Mouse (Mus musculus) hematopoietic stem cell, adult 5-6 weeks (primary cell): ENCODE results near the gene Bcorl1. TPM values are rescaled to one million over a fixed set of nuclear protein-coding genes. Genes with fewer than 3 reads are reported as not detected.
"Not testable (repeated sequence)": the region's sequence is repeated elsewhere in the genome, so short reads cannot be mapped to it uniquely, and the experiment has no call there.

Source experiments
- ATAC-seq, 2 experiments: fragments of 125-278 bp in 1 of 2; replicated peaks in 1 of 2; 2 replicates each; pipeline ENCODE4 v1.8.0; 2016 to 2017; ENCODE audit warnings: inconsistent platforms in 2 of 2, mild to moderate bottlenecking in 2 of 2, moderate number of reproducible peaks in 2 of 2, low read depth in 1 of 2, moderate TSS enrichment in 1 of 2; ENCODE audit not compliant: low FRiP score in 2 of 2, poor library complexity in 2 of 2, severe bottlenecking in 2 of 2, insufficient read depth in 1 of 2, low TSS enrichment in 1 of 2
- total RNA-seq: library from RNA; stranded (forward); fragments of 172-1452, 232-1000 nt; gene quantifications from 2 replicates; pipeline ENCODE4 v1.2.3, GENCODE M21; 2017

The Bcorl1 gene
- total RNA-seq, 1 experiment from 2014 or later = 9.6 TPM

DNA sequence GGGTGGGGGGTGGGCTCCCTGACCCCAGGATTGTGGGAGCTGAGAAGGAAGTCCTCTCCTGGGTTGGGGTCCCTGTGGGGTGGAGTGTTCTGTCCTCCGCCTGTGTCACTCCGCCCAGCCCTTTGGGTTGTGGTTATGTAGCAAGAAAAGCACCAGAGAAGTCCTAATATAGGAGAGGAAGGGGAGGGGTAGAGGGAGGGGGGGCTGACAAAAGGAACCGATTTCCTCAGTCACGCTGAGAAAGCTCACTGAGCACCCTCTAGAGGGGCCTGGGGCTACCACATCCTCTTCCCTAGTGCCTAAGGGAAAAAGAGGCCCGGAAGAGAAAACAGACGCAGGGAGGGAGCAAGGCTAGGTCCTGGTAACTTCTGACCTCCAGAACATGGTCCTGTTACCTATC lies 88.4 kb downstream of the Bcorl1 start:
- peak; percentile 18; a peak in 3 of 4 replicates for ATAC-seq

DNA sequence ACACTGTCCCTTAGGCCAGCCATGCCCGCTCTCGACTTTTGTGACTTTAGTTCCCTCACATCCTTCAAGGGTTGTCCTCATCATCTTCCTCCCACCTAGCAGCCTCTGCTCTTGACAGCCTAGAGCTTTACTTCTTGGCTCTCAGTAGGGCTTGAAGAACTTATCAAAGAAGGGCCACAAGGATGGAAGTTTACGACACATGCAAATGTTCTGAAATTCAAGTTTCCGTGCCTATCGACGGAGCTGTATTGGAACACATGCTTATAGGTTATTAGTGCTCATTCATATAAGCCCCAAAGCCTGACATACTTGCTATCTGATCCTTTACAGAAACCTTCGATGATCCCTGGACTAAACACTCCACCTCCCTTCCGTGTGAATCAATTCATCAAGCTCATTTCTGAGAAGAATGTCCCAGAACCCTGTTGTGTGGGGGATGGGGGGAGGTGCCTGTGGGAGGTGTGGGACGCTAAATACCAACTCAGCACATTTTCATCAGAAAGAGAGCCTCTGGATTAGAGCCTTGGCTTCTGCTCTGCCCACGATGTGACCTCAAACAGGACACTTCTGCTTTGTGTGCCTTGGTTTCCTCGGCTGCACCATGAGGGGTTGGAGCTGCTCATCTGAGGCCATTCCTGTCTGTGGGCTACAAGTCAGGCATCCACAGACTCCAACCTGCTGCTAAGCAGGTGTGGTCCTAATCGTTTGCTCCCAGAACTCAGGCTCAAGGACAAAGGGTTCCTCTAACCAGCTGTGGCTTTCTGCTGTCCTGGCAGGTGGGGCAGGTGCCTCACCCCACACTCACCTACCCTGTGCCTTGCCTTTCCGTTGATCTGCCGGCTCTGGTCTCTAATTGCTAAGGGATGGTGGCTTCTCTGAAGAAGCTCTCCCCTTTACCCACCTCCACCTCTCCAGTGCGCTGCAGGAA lies 91.7 kb downstream of the Bcorl1 start:
- ATAC-seq = 0 out of 4 replicates have a peak, but pooled peaks of 1 of the 2 experiments have one; percentile 3

DNA sequence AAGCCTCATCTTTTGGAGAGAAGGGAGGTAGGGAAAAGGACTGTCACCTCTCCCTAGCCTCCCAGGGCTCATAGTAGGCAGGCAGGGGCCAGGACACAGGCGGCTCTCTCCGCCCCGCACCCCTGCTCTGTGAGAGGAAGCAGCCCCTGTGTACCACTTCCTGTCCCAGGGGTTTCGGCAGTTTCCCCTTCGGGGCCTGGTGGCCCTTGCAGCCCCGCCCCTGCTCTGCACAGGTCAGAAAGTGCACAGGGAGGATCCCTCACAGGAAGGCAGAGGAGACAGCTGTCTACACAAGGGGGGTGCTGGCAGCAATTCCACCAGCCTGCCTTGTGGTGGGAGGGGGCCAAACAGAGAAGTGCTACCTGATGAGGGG lies 92.4 kb downstream of the Bcorl1 start:
- peak; percentile 86 to 87 for ATAC-seq

- ATAC-seq = no peak
These were observed 93.1 kb downstream of the Bcorl1 start for GRCm38 (mm10) chrX:48434251-48434650.

GRCm38 (mm10) chrX:48435477-48435900 lies 94.3 kb downstream of the Bcorl1 start:
- peak; percentile 23 to 41; a peak in 3 of 4 replicates for ATAC-seq

DNA sequence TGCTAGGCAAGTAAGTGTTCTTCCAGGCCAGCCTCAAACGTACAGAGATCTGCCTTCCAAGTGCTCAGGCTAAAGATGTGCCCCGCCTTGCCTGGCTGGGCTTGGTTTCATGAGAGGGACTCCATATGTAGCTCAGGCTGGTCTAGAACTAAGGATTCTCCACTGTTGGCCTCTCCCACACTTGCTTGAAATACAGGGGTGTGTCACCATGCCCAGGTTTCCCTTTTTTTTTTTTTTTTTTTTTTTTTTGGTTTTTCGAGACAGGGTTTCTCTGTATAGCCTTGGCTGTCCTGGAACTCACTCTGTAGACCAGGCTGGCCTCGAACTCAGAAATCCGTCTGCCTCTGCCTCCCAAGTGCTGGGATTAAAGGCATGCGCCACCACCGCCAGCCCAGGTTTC lies 94.9 kb downstream of the Bcorl1 start:
- ATAC-seq = not testable (repeated sequence)

- peak; percentile 44 to 57; a peak in 3 of 4 replicates for ATAC-seq
These were observed 97.9 kb downstream of the Bcorl1 start for GRCm38 (mm10) chrX:48439036-48439435.

GRCm38 (mm10) chrX:48441548-48441947 lies 100.4 kb downstream of the Bcorl1 start:
- no peak for ATAC-seq

DNA sequence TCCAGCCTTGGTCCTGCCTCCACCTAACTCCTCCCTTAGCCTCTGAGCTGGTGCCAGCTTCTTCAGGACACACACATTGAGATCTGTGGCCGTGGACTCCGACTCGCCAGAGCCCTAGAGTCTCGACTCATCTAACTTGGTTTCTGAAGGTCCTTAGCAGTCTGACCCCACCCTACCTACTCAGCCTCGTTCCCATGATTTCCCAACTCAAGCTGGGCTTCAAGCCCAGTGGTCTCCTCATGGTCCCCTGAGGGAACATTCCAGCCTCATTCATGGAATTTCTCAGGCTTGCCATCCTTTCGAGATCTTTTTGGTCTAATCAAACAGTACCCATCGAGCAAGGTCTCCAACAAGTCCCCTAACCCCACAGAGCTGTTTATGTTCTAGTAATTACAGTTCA lies 100.8 kb downstream of the Bcorl1 start:
- ATAC-seq = no peak

DNA sequence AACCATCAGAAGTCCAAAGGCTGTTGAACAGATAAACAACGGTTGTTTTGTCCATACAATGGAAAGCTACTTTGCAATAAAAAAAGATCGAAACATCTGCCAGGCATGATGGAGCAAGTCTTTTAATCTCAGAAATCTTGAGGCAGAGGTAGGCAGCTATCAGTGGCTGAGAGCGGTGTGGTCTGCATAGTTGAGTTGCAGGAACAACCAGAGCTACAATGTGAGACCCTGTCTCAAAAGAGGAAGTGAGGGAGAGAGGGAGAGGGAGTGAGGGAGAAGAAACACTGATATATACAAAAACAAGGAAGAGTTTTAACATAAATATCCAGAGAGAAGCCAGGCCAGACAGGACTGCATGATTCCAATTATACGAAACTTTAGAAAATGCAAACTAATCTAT lies 103.5 kb downstream of the Bcorl1 start:
- peak; percentile 27 to 81; a peak in 3 of 4 replicates for ATAC-seq

DNA sequence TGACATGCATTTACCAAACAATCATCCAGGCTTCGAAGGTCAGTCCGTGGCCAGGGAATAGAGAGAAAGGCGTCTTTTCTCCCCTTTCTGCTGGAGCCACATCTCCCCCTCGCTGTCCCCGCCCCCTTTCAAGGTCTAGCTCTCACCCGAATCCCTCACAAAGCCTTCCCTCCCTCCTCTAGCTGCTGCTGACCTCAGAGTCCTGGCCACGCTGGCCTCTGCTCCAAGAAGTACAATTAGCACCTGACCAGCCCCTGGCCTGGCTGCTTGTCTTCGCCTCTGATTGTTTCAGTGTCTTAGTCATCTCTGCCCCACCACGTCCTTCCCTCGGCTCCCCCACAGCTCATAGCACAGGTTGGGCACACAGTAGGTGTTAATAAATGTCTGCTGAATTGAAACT lies 108.5 kb downstream of the Bcorl1 start:
- ATAC-seq = no peak

- ATAC-seq = no peak; a peak in 1 of 4 replicates
These were observed 111.2 kb downstream of the Bcorl1 start for GRCm38 (mm10) chrX:48452231-48452890.

GRCm38 (mm10) chrX:48452931-48453673 lies 111.9 kb downstream of the Bcorl1 start:
- peak in 1 of 2 experiments; percentile 12; a peak in 1 of 4 replicates for ATAC-seq

DNA sequence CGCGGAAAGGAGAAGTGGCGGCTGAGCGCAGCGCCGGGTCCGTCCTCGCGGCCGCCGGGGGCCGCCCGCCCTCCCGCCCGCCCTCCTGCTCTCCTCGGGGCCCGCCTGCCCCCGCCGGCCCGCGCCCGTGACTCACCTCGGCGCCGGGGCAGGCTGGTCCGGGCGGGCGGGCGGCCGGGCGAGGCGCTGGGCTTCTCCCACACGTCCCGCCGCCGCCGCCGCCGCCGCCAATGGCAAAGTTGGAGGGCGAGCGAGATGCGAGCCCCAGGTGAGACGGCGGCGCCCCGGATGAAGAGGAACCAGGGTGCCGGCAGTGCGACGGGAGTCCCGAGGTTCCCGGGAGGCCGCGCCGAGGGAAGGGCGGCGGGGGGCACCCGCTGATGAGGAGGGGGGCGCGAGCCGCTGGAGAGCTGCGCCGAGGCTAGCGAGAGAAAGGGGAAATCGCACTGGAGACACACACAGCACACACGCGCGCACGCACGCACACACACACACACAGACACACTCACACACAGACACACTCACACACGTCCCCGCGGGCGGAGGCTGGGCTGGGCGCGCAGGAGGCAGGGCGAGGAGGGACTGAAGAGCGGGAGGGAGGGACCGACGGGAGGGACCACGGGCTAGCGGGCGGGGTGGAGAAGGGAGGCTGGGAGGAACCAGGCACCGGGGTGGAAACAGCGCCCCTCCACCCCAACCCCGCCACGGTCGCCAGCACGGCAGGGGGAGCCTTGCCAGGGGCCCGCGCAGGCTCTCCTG lies 112.8 kb downstream of the Bcorl1 start:
- peak; percentile 88 to 96 for ATAC-seq

- no peak for ATAC-seq
These were observed 113.3 kb downstream of the Bcorl1 start for GRCm38 (mm10) chrX:48454495-48454878.

- ATAC-seq = no peak
These were observed 113.9 kb downstream of the Bcorl1 start for GRCm38 (mm10) chrX:48455018-48455417.

DNA sequence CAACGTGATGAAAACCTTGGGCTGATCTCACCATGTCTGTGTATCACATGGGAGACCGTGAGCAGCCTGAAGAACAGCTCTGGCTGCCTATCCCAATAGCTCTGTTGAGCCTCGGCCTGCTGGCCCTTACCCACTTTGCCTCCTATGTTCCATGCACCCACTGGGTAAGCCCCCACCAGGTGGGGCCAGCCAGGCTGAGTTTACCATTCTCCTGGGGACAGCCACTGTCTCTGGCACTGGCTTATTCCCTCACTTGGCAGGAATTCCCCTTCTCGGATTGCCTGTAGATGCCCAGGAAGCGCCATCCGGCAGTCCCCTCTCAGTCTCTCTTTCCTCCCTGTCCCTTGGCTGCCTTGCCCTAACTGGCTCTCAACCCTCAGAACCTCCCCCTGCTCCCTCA lies 115.8 kb downstream of the Bcorl1 start:
- no peak for ATAC-seq
